Mouse (Mus musculus) cerebellum, adult 9-11 months (tissue): ENCODE measurements around the gene Camk2g.

Experiments used
- DNase-seq: peaks from one replicate; pipeline ENCODE4 v3.0.0; 2022

Gene Camk2g

GRCm38 (mm10) chr14:20696986-20697385 is 96.9 kb downstream of the Camk2g start:
- DNase-seq: peak; percentile 50

- peak; percentile 60 for DNase-seq
Observed at GRCm38 (mm10) chr14:20695761-20696520, 97.9 kb downstream of the Camk2g start.

- peak; percentile 94 for DNase-seq
Observed at GRCm38 (mm10) chr14:20694884-20695760, 98.8 kb downstream of the Camk2g start, which contains the start of gene Fut11. Gene Fut11, plus strand, starts transcription at chr14:20694968.

- no peak for DNase-seq
Observed at GRCm38 (mm10) chr14:20694185-20694883, 99.6 kb downstream of the Camk2g start.

- no peak for DNase-seq
Observed at GRCm38 (mm10) chr14:20693589-20694101, 100.2 kb downstream of the Camk2g start.

GRCm38 (mm10) chr14:20691772-20692171 is 102.1 kb downstream of the Camk2g start:
- DNase-seq: no peak

- DNase-seq: no peak
Observed at GRCm38 (mm10) chr14:20689009-20689408, 104.9 kb downstream of the Camk2g start.

- no peak for DNase-seq
Observed at GRCm38 (mm10) chr14:20686576-20686975, 107.3 kb downstream of the Camk2g start.
